Mouse (Mus musculus): ENCODE results near the gene Cldn13.
A peak's percentile ranks its signal among the peaks of the same experiment; 100 is the strongest.

Gene Cldn13

DNA sequence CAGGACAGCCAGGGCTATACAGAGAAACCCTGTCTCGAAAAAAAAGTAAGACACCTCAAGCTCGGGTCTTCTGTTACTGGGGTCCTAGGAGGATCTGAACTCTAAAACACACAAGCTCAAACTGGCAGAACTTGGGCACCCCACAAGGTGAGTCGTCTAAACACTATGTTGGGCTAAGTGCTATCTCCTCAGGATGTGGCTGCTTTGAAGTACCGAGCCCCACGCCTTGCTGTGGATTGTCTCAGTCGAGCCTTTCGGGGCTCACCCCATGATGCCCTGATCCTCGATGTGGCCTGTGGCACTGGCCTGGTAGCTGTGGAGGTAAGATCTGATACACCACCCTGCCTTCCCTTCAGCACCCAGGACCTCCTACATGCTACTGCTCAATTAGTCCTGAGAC lies 18.0 kb upstream of the Cldn13 start:
- DNase-seq, result no peak

DNA sequence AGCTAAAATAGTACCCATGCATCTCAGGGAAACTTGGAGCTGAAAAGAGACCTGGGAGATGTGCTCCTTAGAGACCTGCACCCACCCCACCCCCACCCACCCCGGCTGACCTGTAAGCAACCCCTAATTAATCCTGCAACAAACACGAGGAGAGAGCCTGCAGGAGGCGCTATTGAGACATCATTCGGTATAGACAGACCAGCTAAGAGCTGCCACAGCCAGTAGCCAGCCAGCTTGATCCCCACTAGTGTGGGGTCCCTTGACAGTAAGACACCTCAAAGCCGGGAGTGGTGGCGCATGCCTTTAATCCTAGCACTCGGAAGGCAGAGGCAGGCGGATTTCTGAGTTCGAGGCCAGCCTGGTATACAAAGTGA lies 17.6 kb upstream of the Cldn13 start:
- DNase-seq, result peak; percentile 74 to 78

DNA sequence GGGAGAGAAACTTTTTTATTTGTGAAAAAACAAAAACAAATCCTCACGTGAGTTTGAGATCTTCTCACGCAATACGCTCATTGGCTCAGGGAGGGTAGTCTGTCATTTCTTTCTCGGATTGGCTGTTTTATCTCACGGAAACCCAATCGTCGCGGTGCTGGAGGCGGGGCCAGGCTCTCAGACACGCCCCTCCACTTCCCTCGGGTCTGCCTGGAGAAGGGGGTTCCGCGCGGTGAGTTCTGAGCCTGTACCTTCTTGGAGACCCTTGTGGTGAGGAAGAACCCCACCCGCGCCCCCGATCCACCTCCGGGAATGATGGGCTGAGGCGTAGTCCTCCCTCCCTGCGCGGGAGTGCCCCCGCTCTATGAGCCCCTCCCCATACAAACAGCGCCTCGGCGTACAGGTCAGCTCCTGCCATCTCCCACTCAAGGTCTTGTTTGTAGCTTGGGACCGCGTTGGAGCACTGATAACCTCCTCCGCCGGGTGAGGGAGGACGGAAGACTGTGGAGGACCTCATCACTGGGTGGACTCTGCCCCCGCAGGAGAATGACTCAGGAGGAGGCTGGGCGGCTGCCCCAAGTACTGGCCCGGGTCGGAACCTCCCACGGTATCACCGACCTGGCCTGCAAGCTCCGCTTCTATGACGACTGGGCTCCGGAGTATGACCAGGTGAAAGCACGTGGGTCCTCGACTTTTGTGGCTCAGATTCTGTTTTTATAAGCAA lies 17.0 kb upstream of the Cldn13 start, which contains the start of gene Mettl27:
Gene Mettl27 (plus strand): TSS at position 190 of the 724 bp plus-strand sequence.
- DNase-seq, result peak; percentile 92 to 94

DNA sequence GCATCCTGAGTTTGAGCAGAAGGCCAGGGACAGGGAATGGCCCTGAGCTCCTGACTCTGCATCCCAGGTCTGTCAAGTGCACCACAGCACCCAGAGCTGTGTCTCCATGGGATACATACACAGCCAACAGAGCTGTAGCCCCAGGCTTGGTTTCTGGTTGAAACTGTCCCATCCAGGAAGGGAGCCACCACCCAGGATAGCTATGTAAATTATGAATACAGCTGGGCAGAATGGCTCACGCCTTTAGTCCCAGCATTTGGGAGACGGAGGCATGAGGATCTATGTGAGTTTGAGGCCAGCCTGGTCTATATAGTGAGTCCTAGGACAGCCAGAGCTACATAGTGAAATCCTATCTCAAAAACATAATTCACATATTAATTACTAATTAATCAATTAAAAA lies 14.7 kb upstream of the Cldn13 start:
- DNase-seq, result no peak

- no peak for DNase-seq
Observed at GRCm38 (mm10) chr5:134926726-134927125, 11.4 kb upstream of the Cldn13 start.

DNA sequence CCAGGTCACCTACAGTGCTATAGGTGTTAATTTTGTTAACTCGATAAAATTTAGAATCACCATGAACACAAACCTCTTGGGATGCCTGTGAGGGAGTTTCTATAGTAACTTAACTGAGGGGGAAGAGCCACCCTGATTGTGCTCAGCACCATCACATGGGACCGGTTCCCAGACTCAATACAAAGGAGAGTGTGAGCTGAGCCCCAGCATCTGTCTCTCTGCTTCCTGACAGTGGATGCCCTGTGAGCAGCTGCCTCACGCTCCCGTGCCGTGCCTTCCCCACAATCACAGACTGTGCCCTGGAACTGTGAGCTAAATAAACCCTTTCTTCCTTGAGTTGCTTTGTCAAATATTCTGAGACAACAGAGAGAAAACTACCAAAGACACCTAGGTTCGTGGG lies 7.8 kb upstream of the Cldn13 start:
- no peak for DNase-seq

GRCm38 (mm10) chr5:134921106-134921505 lies 5.8 kb upstream of the Cldn13 start:
- DNase-seq, result no peak

DNA sequence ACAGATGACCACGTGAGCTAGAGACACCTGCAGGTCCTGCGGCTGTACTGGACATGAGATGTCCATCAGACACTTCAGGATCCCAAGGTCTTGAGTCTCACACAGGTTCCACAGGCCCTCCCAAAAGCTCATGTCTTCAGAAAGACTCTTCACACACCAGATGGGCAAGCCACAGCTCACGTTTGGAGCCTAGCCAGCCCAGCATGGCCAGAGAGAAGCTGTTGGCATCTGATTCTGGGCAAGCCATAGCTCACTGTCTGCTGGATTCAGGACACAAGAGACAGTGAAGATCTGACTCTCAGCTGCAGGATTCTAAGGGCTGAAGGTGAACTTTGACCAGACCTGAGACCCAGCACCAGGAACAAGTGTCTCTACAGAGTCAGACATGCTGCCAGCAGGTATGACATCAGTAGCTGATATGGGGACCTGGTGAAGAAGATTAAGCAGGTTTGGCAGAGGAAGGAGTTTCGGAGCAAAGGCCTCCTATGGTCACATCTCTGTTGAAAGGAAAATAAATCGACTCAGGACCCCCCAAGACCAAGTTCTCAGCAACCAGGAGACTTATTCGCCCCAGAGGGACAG lies 4.9 kb upstream of the Cldn13 start:
- no peak for DNase-seq

GRCm38 (mm10) chr5:134919097-134919496 lies 3.8 kb upstream of the Cldn13 start:
- no peak for DNase-seq

- DNase-seq, result peak; percentile 78
Observed at GRCm38 (mm10) chr5:134918071-134918832, 2.9 kb upstream of the Cldn13 start.

DNA sequence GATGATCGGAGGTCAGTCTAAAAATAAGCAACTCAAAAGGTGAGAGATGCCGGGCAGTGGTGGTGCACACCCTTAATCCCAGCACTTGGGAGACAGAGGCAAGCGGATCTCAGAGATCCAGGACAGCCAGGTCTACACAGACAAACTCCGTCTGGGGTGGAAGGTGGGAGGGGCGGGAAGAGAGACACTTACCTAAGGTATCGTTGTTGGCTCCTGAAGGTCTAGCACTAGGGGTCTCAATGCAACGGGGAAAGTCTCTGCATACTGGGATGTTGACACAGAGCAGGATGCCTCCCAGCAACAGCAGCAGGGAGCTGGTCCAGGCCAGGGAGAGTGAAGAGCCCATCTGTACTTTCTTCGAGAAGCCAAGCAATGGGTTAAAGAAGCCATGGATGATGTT lies 816 bp downstream of the Cldn13 start:
- no peak for DNase-seq

DNA sequence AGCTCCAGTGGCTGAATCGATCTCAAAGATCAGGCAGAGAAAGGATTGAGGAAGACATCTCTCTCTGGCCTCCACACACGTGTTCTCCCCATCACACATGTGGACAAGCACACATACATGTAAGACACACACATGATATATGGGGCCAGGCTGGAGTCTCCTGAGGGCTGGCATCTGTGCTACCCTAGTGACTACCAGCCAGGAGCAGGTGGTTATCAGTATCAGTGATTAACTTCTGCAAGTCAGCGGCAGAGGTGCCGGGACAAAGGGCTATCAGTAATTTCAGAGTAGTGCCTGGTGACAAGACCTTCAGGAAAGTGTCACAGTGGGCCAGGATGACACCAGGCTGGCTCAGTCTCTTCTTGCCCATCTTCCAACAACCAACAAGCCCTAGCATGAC lies 1.6 kb downstream of the Cldn13 start:
- no peak for DNase-seq

- DNase-seq, result no peak
Observed at GRCm38 (mm10) chr5:134913352-134913751, 2.0 kb downstream of the Cldn13 start.

GRCm38 (mm10) chr5:134911901-134912300 lies 3.4 kb downstream of the Cldn13 start:
- DNase-seq, result no peak

- peak; percentile 93 to 94 for DNase-seq
Observed at GRCm38 (mm10) chr5:134907135-134907534, 8.2 kb downstream of the Cldn13 start.

- no peak for DNase-seq
Observed at GRCm38 (mm10) chr5:134906633-134907032, 8.7 kb downstream of the Cldn13 start, which contains the start of gene Tmem270. TSS of gene Tmem270 (minus strand) at chr5:134906733.

DNA sequence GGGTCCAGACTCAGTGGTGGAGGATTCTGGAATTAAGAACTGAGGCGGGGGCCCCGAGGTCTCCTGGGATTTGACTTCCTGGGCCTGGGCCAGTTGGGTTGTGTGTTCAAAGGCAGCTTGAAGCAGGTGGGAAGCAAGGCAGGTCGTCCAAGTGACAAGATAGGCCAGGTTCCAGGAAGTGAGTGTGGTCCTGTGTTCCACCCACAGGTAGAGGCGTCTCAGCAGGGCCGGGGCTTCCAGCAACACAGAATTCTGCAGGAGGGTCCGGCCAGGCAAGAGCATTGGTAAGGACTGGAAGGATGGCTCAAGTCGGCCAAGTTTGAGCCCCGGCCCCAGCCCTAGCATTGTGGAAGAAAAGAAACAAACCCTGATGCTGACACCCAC lies 13.7 kb downstream of the Cldn13 start:
- DNase-seq, result no peak

DNA sequence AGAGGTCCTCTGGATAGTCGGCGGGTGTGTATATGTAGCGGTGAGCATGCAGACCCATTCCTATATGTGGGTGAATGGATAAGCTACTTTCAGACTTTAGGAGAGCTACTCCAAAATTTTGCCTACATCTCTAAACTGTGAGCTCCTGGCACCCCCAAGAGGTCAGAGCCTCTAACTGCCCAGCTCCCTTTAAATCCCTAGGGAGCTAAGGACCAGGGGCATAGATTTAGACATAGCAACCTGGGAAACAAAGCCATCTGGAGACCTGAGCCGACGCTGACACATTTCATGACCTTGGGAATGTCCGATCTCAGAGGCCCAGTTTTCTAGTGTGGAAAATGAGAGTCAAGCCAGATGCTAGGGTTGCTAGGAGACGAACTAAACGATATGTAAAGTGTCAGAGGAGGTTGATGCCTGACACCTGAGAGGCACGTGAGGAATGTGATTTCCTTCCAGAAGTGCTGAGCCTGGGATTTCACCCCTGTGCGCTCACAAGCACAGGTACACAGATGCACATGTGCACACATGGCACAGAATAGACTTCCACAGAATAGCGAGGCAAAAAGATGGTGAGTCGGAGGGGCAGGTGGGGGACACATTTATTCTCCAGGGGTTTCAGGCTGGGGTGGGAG lies 14.2 kb downstream of the Cldn13 start:
- peak; percentile 56 to 57 for DNase-seq

- DNase-seq, result no peak
Observed at GRCm38 (mm10) chr5:134897596-134897995, 17.7 kb downstream of the Cldn13 start.

DNA sequence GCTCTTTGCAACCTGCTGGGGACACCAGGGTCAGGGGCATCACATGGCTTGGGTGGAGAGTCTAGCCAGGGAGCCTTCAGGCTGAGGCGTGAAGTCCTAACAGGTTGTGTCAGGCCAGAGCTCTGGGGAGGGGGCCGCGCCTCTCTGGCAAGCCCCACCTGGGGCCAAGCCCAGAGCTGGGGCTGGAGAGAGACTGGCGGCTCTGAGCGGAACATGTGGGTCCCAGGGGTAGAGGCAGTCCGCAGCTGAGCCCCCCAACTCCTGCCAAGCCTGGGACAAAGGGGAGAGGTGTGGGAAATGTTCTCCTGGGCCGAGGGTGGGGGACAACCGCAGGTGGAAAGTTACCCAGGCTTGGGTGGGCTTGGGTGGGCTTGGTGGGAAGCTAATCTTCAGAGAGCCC lies 18.4 kb downstream of the Cldn13 start:
- DNase-seq, result no peak

- peak in 1 of 2 experiments; percentile 24 for DNase-seq
Observed at GRCm38 (mm10) chr5:134895291-134895690, 20.0 kb downstream of the Cldn13 start.

GRCm38 (mm10) chr5:134892717-134893116 lies 22.6 kb downstream of the Cldn13 start:
- DNase-seq, result no peak

- peak; percentile 21 to 71 for DNase-seq
Observed at GRCm38 (mm10) chr5:134891552-134891951, 23.8 kb downstream of the Cldn13 start.
